Mouse (Mus musculus): ENCODE measurements around the gene Nipsnap1.

The Nipsnap1 gene

DNA sequence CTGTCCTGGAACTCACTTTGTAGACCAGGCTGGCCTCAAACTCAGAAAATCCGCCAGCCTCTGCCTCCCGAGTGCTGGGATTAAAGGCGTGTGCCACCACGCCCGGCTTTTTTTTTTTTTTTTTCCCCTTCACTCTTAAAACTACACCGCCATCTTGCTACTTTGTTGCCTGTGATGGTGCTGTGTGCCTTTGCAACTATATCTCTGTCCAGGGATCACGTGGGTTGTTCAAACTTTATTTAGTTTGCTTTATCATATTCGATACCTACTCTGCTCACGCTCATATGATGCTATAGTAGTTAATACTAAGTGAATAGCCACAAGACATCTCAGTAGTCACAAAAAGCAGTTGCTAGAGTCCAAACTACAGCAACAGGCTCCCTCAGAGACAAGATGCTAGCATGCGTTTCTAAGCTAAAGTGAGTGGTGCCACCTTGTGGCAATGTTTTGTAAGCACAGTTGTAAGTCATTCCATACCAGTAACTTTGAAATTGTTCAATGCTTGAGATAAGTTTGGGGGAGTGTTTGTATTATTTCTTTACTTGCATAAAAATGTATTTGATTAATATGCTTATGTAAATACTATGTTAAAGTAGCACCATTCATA lies 8.0 kb upstream of the Nipsnap1 start:
- peak in 1 of 2 experiments; percentile 70 for DNase-seq (ENCODE audit: low spot score in 2 of 2)

DNA sequence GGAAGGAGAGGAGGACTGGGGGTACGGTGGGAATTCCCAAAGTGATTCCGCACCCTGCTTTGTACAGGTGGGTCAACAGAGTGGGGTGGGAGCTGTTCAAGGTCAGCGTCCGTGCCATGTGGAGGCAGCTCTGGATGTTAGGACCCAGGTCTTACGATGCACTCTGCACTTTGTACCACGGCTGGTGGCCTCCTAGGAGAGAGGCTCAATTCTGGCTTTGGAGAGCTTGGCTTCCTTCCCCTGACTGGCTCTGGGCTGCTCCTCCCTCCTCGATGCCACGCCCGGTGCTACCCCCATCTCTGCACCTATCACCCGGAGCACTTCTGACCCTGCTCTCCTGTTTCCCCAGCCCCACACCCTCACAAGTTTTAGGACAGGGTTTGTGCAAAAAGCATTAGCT lies 800 bp downstream of the Nipsnap1 start:
- no peak for DNase-seq (ENCODE audit: low spot score in 2 of 2)

DNA sequence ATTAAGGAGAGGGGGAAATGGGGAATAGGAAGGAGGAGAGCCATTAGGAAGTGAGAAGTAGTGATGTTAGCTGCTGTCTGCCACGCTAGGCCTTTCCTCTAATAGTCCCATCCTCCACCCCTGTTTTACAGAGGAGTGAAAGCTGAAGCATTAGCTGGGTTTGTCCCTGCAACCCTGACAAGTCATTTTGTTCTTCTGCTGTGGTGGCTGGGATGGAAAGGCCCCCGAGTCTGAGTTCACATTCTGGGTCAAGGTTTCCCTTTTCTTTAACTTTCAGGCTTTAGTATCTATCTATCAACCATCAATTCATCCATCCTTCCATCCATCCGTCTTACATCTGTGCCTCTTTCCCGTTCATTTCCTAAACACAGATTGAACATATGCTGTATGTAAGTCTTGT lies 7.3 kb downstream of the Nipsnap1 start:
- no peak for DNase-seq (ENCODE audit: low spot score in 2 of 2)

DNA sequence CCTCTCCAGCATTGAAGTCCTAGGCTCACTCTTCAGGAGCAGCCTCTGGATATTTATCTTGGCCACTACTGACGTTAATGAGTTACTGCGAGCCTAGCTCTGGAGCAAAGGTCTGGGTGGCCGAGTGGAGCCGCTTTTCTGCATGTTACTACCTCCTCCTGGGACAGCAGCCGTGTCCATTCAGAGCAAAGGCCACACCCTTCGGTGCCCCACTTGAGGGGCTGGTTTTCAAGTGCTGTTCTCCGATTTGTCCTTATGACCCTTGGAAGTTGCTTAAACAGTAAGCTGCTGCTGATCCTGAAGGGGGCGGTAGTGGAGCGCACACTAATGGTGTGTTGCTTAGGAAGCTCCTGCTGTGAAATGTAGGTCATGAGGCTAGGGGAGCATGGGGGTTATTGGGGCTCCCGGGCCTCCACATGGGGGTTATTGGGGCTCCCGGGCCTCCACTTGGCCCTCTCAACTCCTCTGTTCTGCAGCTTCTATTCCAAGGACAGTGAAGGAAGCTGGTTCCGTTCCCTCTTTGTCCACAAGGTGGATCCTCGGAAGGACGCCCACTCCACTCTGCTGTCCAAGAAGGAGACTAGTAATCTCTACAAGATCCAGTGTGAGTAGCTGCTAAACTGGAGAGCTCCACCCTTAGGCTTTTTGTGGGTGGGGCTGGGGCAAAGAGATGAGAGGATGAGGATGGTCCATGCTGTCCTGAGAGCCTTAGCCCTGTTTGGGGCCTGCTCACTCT lies 9.3 kb downstream of the Nipsnap1 start:
- no peak for DNase-seq (ENCODE audit: low spot score in 2 of 2)

DNA sequence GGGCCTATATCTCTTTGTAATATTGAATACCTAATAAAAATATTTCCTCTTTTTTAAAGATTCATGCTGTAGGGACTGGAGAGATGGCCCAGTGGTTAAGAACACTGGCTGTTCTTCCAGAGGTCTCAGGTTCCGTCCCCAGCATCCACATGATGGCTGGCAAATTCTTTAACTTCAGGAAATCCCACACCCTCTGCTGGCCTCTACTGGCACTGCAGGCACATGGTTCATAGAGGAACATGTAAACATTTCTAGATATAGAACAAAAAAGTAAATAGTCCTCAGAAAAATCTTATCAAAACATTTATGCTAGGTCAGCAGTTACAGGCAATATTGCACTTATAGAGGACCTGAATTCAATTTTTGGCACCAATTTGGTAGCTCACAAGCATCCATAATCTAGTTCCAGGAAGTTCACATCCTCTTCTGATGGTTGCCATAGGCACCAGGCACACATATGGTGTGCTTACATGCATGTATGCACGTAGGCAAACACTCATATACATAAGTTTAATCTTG lies 11.7 kb downstream of the Nipsnap1 start:
- DNase-seq (ENCODE audit: low spot score in 2 of 2), result peak in 1 of 2 experiments; percentile 42

DNA sequence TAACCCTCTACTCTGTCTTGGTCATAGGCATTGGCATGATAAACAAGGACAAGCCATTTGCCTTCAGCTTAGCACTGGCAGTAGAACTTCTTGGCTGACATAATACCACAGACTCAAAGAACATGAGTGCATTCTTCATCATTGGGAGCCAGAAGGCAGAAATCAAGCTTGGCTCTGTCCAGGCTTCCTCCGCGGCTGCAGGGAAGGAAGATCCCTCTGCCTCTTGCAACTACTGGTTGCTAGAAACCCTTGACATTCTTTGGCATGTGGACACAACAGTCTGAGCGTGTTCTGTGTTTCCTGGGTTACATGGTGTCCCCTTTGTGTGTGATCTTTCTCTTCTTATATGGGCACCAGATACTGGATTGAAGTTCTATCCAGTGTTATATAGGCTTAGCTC lies 13.2 kb downstream of the Nipsnap1 start:
- no peak for DNase-seq (ENCODE audit: low spot score in 2 of 2)

DNA sequence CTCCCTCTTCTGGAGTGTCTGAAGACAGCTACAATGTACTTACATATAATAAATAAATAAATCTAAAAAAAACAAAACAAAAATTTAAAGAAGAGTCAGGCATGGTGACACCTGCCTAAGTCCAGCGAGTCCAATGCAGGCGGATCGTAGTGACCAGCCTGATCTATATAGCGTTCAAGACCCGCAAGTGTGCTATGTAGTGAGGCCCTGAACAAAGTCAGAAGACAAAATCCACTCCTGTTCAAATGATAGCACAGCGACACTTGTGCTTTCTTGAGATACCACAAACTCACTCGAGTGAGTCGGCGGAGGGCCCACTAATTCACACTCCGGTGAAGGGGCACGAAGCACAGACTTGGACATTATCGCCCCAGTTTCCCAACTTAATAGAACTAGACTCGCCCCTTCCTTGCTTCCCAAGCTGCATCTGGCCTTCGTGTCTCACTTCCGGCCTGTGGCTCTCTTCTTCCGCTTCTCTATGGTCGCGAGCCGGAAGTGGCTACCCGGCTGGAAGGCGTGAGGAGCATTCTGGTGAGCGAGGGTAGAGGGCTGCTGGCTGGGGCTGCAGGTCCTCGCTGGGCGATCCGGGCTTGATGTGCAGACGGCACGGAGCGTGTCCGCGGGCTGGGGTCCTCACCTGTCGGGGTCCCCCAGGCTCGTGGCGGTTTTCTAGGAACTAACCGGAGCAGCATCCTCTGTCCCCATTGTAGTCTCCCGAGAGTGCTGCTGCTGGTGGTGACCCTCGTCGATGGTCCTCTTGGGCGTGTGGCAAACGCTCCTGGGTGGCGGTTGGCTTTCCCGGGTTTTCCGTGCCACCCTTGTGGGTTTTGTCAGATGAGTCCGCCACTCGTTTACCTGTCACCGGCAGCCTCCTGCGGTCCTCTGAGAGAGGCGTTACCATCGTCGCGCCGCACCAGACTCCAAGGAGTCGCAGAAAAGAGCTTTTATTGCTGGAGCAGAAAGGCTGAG lies 21.4 kb downstream of the Nipsnap1 start, which contains the start of gene Thoc5:
Thoc5 (plus strand) TSS at position 473 of the 969 bp plus-strand sequence.
- DNase-seq (ENCODE audit: low spot score in 2 of 2), result peak; percentile 67 to 75

DNA sequence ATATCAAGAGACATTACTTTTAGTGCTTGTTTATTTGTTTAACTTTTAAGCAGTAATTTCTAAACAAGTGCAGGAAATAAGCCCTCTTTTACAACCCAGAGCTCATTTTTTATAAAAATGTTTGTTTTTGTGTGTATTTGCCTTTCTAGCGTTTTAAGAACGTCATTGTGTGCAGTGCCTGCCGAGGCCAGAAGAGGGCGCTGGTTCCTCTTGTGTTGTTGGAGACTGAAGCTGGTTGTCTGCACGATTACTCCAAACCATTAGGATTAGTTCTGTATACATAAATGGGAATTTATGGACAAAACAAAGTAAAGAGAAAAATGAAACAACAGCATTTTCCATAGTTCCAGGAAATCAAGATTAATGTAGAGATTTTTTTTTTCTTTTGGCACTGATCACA lies 26.7 kb downstream of the Nipsnap1 start:
- no peak for DNase-seq (ENCODE audit: low spot score in 2 of 2)

DNA sequence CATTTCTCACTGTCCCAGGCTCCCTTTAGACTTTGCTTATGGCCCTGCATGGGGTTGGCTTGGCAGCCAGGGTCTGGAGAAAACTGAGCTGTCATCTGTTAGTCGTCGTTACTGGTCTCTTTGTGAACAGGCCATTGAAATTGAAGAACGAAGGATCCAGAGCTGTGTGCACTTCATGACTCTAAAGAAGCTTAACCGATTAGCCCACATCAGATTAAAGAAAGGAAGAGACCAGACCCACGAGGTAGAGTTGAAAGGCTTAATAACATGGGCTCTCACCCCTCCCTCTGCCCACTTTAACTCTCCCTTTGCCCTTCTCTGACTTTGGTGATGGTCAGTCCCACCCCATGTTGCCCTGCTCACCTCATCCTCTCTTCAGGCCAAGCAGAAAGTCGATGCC lies 28.2 kb downstream of the Nipsnap1 start:
- DNase-seq (ENCODE audit: low spot score in 2 of 2), result no peak

DNA sequence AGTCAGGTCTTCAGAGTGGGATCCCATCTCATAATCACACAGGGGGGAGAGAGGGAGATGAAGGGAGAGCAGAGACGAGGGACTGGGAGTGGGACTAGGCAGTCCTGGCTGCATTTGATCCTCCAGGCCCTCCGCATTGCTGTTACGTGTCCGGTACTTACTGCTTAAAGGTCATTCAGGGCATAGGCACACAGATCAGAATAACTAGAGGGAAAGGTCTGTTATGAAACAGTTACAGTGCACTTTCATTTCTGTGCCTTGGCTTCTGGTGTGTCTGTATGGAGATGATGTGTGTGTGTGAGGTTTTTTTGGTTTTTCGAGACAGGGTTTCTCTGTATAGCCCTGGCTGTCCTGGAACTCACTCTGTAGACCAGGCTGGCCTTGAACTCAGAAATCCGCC lies 32.5 kb downstream of the Nipsnap1 start:
- no peak for DNase-seq (ENCODE audit: low spot score in 2 of 2)

DNA sequence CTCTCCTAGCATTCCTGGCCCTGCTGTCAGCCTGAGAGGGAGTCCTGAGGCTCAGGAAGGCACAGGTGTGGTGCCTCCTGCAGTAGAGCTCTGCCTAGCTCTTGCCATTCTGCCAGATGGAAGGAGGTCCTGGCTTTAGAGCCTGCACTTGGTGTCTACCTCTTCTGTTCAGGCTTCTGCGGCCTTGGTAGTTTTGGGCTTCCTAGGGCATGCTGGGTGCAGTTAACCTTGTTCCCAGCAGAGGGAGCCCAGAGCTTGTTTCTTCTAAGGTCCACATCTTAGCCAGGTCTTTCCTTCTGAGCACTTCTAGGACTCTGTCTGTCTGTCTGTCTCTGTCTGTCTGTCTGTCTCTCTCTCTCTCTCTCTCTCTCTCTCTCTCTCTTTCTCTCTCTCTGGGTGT lies 42.3 kb downstream of the Nipsnap1 start:
- DNase-seq (ENCODE audit: low spot score in 2 of 2), result peak in 1 of 2 experiments; percentile 58

DNA sequence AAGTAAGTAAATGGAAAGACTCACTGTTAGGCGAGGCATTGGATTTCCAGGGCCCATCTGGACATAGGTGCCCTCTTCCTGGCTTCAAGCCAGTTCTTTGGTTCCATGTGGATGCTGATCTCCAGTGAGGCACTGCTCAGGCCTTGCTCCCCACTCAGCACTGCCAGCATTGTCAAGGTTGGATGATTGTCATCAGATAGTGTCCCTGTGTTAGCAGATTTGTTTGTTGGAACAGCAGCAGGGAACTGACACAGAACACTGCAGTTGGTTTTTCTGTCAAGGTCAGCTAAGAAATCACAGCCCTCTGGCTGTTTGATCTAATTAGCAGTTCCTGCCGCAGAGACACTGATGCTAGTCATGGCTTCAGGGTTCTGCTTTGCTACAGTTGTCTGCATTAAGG lies 47.5 kb downstream of the Nipsnap1 start:
- no peak for DNase-seq (ENCODE audit: low spot score in 2 of 2)

DNA sequence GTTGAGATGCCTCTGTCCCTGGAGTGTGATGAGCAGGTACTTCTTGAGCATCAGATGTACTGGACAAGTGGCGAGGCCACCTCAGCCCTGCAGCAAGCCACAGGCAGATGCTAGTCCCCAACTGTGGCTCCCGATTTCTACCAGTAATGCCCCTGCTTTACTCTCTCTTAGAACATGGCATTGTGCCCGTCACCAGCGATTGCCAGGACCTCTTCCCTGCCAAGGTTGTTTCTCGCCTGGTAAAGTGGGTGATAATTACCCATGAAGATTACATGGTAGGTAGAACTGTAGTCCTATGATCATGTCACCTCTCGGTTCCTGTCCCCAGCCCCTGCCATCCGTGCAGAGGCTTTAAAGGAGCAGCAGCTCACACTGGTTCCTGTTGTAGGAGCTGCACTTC lies 48.0 kb downstream of the Nipsnap1 start:
- DNase-seq (ENCODE audit: low spot score in 2 of 2), result no peak

DNA sequence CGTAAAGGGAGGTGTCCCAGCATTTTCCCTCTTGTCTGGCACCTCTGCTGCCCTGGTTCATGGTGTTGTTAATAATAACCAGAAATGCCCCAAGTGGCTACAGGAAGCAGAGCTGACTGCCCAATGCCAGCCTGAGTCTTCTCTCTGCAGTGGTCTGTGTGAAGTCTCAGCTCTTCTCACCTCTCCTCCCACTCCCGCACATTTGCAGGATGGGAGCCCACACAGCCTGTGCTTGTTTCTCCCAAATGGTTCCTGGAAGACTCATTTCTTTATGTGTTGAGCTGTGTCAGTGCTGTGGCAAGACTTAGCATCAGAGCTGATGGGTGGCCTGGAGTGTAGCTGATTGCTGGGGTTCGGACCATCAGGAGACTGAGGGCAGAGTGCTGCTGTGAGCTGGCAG lies 53.5 kb downstream of the Nipsnap1 start:
- DNase-seq (ENCODE audit: low spot score in 2 of 2), result no peak

DNA sequence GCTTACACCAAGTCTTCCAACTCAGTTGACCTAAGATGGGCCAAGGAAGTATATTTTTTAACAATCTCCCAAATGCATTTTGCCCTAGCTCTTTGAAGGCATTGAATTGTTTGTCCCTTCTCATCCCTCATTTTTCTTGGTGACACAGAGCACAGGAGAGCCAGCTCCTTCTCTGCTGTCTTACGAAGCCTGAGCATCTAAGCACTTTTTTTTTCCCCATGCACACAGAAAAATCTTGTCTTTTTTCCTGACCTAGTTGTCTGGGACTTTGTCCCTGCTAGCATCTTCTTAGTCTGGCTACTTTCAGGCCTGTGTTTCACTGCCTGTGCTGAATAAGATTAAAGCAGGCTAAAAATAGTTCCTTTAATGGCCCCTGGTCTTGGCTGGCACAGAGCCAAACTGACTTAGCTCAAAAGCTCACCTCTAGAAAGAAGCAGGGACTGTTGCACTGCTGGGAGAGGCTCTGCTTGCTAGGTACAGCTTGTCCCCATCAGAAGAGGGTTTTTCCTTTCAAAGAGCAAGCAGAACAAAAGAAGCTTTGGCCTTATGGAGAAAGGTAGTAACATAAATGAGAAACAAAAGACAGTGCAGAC lies 57.4 kb downstream of the Nipsnap1 start:
- no peak for DNase-seq (ENCODE audit: low spot score in 2 of 2)

DNA sequence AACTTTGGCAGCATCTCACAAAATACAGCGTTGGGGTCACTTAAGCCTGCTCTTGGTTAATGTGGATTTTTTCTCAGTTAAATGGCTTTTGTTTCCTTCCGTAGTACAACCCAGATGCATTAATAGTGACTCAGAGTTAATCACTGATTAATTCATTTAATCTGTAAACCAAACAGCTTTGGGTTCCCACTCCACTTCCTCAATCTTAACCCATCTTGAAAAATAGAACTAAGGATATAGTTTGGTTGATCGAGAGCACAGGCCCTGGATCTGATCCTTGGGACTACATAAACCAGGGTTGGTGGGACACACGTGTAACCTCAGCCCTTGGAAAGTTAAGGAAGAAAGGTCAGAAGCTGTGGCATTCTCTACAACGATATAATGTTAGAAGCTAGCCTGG lies 62.5 kb downstream of the Nipsnap1 start:
- no peak for DNase-seq (ENCODE audit: low spot score in 2 of 2)

All from frontal cortex, postnatal 14 days (tissue).